Mouse (Mus musculus): ENCODE measurements around the gene Ptpn12. TPM values are rescaled to one million over a fixed set of nuclear protein-coding genes. Genes with fewer than 3 reads are reported as not detected.

Gene Ptpn12
- polyA plus RNA-seq, 1 experiment: 12.5 TPM

- H3K4me1 ChIP-seq (ENCODE audit: control insufficient read depth, insufficient read depth, low read length): no peaks in the 10 kb centered on the region
- TF ChIP-seq CTCF (IDR thresholded peaks at IDR 0.05; ENCODE audit: control insufficient read depth, insufficient read depth, insufficient replicate concordance, low read depth, low read length) (no peak), POLR2A (IDR thresholded peaks at IDR 0.05; ENCODE audit: control insufficient read depth, low read depth, low read length) (no peak)
- no peaks in the 10 kb centered on the region for H3K27me3 ChIP-seq (ENCODE audit: control insufficient read depth, insufficient read depth, low read length)
- no peak overlapping the region for H3K27ac ChIP-seq (ENCODE audit: control insufficient read depth, insufficient read depth, low read depth, low read length)
- H3K4me3 ChIP-seq (ENCODE audit: control insufficient read depth, low read depth, low read length): no peak overlapping the region
- no peaks in the 10 kb centered on the region for H3K36me3 ChIP-seq (ENCODE audit: control insufficient read depth, insufficient read depth, low read length)
These were observed 10.2 kb downstream of the Ptpn12 start for GRCm38 (mm10) chr5:21045462-21045861.

GRCm38 (mm10) chr5:21038100-21038499 lies 17.6 kb downstream of the Ptpn12 start:
- Histone ChIP-seq H3K27ac (ENCODE audit: control insufficient read depth, insufficient read depth, low read depth, low read length) (no peak overlapping the region), H3K4me3 (ENCODE audit: control insufficient read depth, low read depth, low read length) (no peak overlapping the region), H3K4me1 (ENCODE audit: control insufficient read depth, insufficient read depth, low read length) (peaks cover 4% of the 10 kb centered on the region), H3K27me3 (ENCODE audit: control insufficient read depth, insufficient read depth, low read length) (no peaks in the 10 kb centered on the region), H3K36me3 (ENCODE audit: control insufficient read depth, insufficient read depth, low read length) (no peaks in the 10 kb centered on the region)
- TF ChIP-seq CTCF (IDR thresholded peaks at IDR 0.05; ENCODE audit: control insufficient read depth, insufficient read depth, insufficient replicate concordance, low read depth, low read length) (no peak), POLR2A (IDR thresholded peaks at IDR 0.05; ENCODE audit: control insufficient read depth, low read depth, low read length) (no peak)

GRCm38 (mm10) chr5:21035689-21036480 lies 19.8 kb downstream of the Ptpn12 start:
- no peaks in the 10 kb centered on the region for H3K27me3 ChIP-seq (ENCODE audit: control insufficient read depth, insufficient read depth, low read length)
- peaks cover 4% of the 10 kb centered on the region for H3K4me1 ChIP-seq (ENCODE audit: control insufficient read depth, insufficient read depth, low read length)
- TF ChIP-seq POLR2A (IDR thresholded peaks at IDR 0.05; ENCODE audit: control insufficient read depth, low read depth, low read length) (no peak), CTCF (IDR thresholded peaks at IDR 0.05; ENCODE audit: control insufficient read depth, insufficient read depth, insufficient replicate concordance, low read depth, low read length) (no peak)
- no peaks in the 10 kb centered on the region for H3K36me3 ChIP-seq (ENCODE audit: control insufficient read depth, insufficient read depth, low read length)
- H3K4me3 ChIP-seq (ENCODE audit: control insufficient read depth, low read depth, low read length): no peak overlapping the region
- no peak overlapping the region for H3K27ac ChIP-seq (ENCODE audit: control insufficient read depth, insufficient read depth, low read depth, low read length)

- TF ChIP-seq POLR2A (IDR thresholded peaks at IDR 0.05; ENCODE audit: control insufficient read depth, low read depth, low read length): no peak
- no peak for TF ChIP-seq CTCF (IDR thresholded peaks at IDR 0.05; ENCODE audit: control insufficient read depth, insufficient read depth, insufficient replicate concordance, low read depth, low read length)
- no peak overlapping the region for H3K27ac ChIP-seq (ENCODE audit: control insufficient read depth, insufficient read depth, low read depth, low read length)
- no peak overlapping the region for H3K4me3 ChIP-seq (ENCODE audit: control insufficient read depth, low read depth, low read length)
- no peaks in the 10 kb centered on the region for H3K36me3 ChIP-seq (ENCODE audit: control insufficient read depth, insufficient read depth, low read length)
- H3K27me3 ChIP-seq (ENCODE audit: control insufficient read depth, insufficient read depth, low read length): no peaks in the 10 kb centered on the region
- peaks cover 4% of the 10 kb centered on the region for H3K4me1 ChIP-seq (ENCODE audit: control insufficient read depth, insufficient read depth, low read length)
These were observed 21.2 kb downstream of the Ptpn12 start for GRCm38 (mm10) chr5:21034388-21034966.

GRCm38 (mm10) chr5:21033382-21034056 lies 22.2 kb downstream of the Ptpn12 start:
- TF ChIP-seq POLR2A (IDR thresholded peaks at IDR 0.05; ENCODE audit: control insufficient read depth, low read depth, low read length) (no peak), CTCF (IDR thresholded peaks at IDR 0.05; ENCODE audit: control insufficient read depth, insufficient read depth, insufficient replicate concordance, low read depth, low read length) (no peak)
- Histone ChIP-seq H3K27ac (ENCODE audit: control insufficient read depth, insufficient read depth, low read depth, low read length) (peak overlapping the region; percentile 49; the same call in 1 of the 2 replicates), H3K27me3 (ENCODE audit: control insufficient read depth, insufficient read depth, low read length) (no peaks in the 10 kb centered on the region), H3K4me3 (ENCODE audit: control insufficient read depth, low read depth, low read length) (peak overlapping the region; percentile 36; the same call in 1 of the 2 replicates), H3K4me1 (ENCODE audit: control insufficient read depth, insufficient read depth, low read length) (peaks cover 4% of the 10 kb centered on the region), H3K36me3 (ENCODE audit: control insufficient read depth, insufficient read depth, low read length) (no peaks in the 10 kb centered on the region)

GRCm38 (mm10) chr5:21032626-21033025 lies 23.1 kb downstream of the Ptpn12 start:
- Histone ChIP-seq H3K27me3 (ENCODE audit: control insufficient read depth, insufficient read depth, low read length) (no peaks in the 10 kb centered on the region), H3K36me3 (ENCODE audit: control insufficient read depth, insufficient read depth, low read length) (no peaks in the 10 kb centered on the region), H3K4me1 (ENCODE audit: control insufficient read depth, insufficient read depth, low read length) (peaks cover 4% of the 10 kb centered on the region), H3K4me3 (ENCODE audit: control insufficient read depth, low read depth, low read length) (no peak overlapping the region), H3K27ac (ENCODE audit: control insufficient read depth, insufficient read depth, low read depth, low read length) (no peak overlapping the region)
- TF ChIP-seq POLR2A (IDR thresholded peaks at IDR 0.05; ENCODE audit: control insufficient read depth, low read depth, low read length): no peak
- no peak for TF ChIP-seq CTCF (IDR thresholded peaks at IDR 0.05; ENCODE audit: control insufficient read depth, insufficient read depth, insufficient replicate concordance, low read depth, low read length)

- H3K27ac ChIP-seq (ENCODE audit: control insufficient read depth, insufficient read depth, low read depth, low read length): no peak overlapping the region
- H3K36me3 ChIP-seq (ENCODE audit: control insufficient read depth, insufficient read depth, low read length): no peaks in the 10 kb centered on the region
- H3K27me3 ChIP-seq (ENCODE audit: control insufficient read depth, insufficient read depth, low read length): no peaks in the 10 kb centered on the region
- no peak overlapping the region for H3K4me3 ChIP-seq (ENCODE audit: control insufficient read depth, low read depth, low read length)
- TF ChIP-seq CTCF (IDR thresholded peaks at IDR 0.05; ENCODE audit: control insufficient read depth, insufficient read depth, insufficient replicate concordance, low read depth, low read length): no peak
- TF ChIP-seq POLR2A (IDR thresholded peaks at IDR 0.05; ENCODE audit: control insufficient read depth, low read depth, low read length): no peak
- H3K4me1 ChIP-seq (ENCODE audit: control insufficient read depth, insufficient read depth, low read length): peaks cover 4% of the 10 kb centered on the region
These were observed 25.5 kb downstream of the Ptpn12 start for GRCm38 (mm10) chr5:21030226-21030625.
